Mouse (Mus musculus) megakaryocyte-erythroid progenitor cell, adult 5-6 weeks (primary cell): ENCODE measurements around the gene Ube2q2. TPM values are rescaled to one million over a fixed set of nuclear protein-coding genes. Genes with fewer than 3 reads are reported as not detected.
"Not testable (repeated sequence)": the region's sequence is repeated elsewhere in the genome, so short reads cannot be mapped to it uniquely, and the experiment has no call there.

Experiments used
- ATAC-seq: replicated peaks from 2 replicates; pipeline ENCODE4 v1.8.0; 2016; ENCODE audit warnings: mild to moderate bottlenecking, inconsistent platforms; ENCODE audit not compliant: severe bottlenecking, poor library complexity, low FRiP score, low TSS enrichment
- total RNA-seq, 2 experiments: library from RNA; stranded (forward) in 1 of 2; stranded (reverse) in 1 of 2; fragments of 200-1000, 215-1000 nt in 1 of 2; fragments of >200 nt in 1 of 2; fragmentation: Nextera tagmentation in 1 of 2; gene quantifications; 2 replicates each; pipeline ENCODE4 v1.2.3; 2014 to 2017

Ube2q2 gene
- total RNA-seq (2014; fragmentation: Nextera tagmentation), result 29.3 and 49.5 TPM in 2 replicates
- 69.1 and 69.4 TPM in 2 replicates for total RNA-seq (2017)

GRCm38 (mm10) chr9:55148854-55149498 is at the start of gene Ube2q2:
TSS of gene Ube2q2 (plus strand) at chr9:55148854.
- ATAC-seq, result peak; percentile 66

GRCm38 (mm10) chr9:55101117-55101516 is 47.5 kb upstream of the Ube2q2 start:
- no peak for ATAC-seq

GRCm38 (mm10) chr9:55102186-55102835 is 46.3 kb upstream of the Ube2q2 start:
- ATAC-seq, result no peak

- no peak for ATAC-seq
Observed at GRCm38 (mm10) chr9:55102931-55103630, 45.6 kb upstream of the Ube2q2 start.

GRCm38 (mm10) chr9:55110059-55110834 is 38.4 kb upstream of the Ube2q2 start:
- peak; percentile 100 for ATAC-seq

GRCm38 (mm10) chr9:55110835-55111217 is 37.8 kb upstream of the Ube2q2 start:
- ATAC-seq, result not testable (repeated sequence)

- ATAC-seq, result no peak
Observed at GRCm38 (mm10) chr9:55114752-55115151, 33.9 kb upstream of the Ube2q2 start.

- no peak for ATAC-seq
Observed at GRCm38 (mm10) chr9:55117293-55118055, 31.2 kb upstream of the Ube2q2 start.

GRCm38 (mm10) chr9:55122586-55122985 is 26.1 kb upstream of the Ube2q2 start:
- ATAC-seq, result no peak

GRCm38 (mm10) chr9:55125735-55126134 is 22.9 kb upstream of the Ube2q2 start:
- no peak for ATAC-seq

- no peak for ATAC-seq
Observed at GRCm38 (mm10) chr9:55126295-55126694, 22.4 kb upstream of the Ube2q2 start.

GRCm38 (mm10) chr9:55131851-55132250 is 16.8 kb upstream of the Ube2q2 start:
- no peak for ATAC-seq

GRCm38 (mm10) chr9:55136576-55136975 is 12.1 kb upstream of the Ube2q2 start:
- no peak for ATAC-seq

- ATAC-seq, result no peak
Observed at GRCm38 (mm10) chr9:55137112-55137511, 11.5 kb upstream of the Ube2q2 start.

- no peak for ATAC-seq
Observed at GRCm38 (mm10) chr9:55139958-55140357, 8.7 kb upstream of the Ube2q2 start.

- ATAC-seq, result peak; percentile 48
Observed at GRCm38 (mm10) chr9:55149499-55150278, 1.0 kb downstream of the Ube2q2 start.

- ATAC-seq, result no peak
Observed at GRCm38 (mm10) chr9:55150279-55150726, 1.6 kb downstream of the Ube2q2 start.

- ATAC-seq, result no peak
Observed at GRCm38 (mm10) chr9:55151096-55151495, 2.4 kb downstream of the Ube2q2 start.
